Mouse (Mus musculus): ENCODE measurements at regions not wholly inside any gene's neighbourhood (a gene's known extent, or its start where the extent isn't known, plus 50 kb on each side); places are given as distances from the start of the nearest gene placed in this dataset.
A peak's percentile ranks its signal among the peaks of the same experiment; 100 is the strongest.
"Not testable (repeated sequence)": the region's sequence is repeated elsewhere in the genome, so short reads cannot be mapped to it uniquely, and the experiment has no call there.

DNA sequence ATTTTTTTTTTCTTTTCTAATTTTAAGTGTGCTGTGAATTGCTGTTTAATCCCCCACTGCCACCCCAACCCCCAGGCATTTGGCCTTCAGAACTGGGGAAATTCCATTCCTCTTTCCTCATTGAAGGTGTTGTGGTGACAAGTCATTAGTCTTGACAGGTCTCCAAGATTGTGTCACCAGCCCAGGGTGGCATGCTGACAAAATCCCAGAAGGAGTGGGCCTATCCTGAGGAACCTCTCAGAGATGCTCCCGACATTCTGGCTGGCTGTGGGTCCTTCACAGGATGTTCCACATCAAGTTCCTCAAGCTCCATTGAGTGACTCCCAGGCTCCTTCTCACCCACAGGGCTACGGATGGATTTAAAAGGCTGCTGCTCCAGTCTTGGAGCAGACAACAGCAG, 91.7 kb downstream of the Btg1 start:
- Histone ChIP-seq H3K4me3 (no peak overlapping the region), H3K9ac (no peak overlapping the region), H3K27me3 (no peaks in the 10 kb centered on the region), H3K36me3 (no peaks in the 10 kb centered on the region), H3K4me2 (replicated peaks) (no peak overlapping the region), H3K4me1 (no peaks in the 10 kb centered on the region), H3K9me3 (no peaks in the 10 kb centered on the region), H3K27ac (no peak overlapping the region)
- ATAC-seq (ENCODE audit: low FRiP score, low read depth): no peak
- WGBS: 74% methylated on average over 2 of the region's 2 CpGs

DNA sequence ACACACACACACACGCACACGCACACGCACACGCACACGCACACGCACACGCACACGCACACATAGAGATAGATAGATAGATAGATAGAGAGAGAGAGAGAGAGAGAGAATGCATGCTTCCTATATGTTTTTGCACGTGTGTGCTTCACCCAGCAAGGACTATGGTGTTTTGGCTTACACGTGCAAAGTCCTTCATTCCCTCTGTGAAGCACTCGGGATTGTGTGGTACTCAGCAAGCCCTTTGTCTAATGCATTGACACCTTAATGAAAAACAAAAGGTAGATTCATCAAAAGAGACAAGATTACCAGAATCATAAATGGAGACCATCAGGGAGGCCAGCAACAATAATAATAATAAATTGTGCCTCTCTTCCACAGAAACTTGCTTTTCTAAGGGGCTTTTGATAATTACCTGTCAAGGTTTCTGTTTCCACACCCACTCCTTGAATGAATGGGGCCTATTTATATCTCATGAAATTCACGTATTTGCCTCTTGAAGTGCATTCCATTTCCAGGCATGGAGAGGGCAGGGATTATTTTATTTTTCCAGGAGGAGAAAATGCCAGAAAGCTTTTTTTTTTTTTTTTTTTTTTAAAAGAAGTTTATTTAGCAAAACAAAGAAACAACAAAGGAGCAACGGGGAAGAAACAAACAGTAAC, 93.0 kb downstream of the Btg1 start:
- Histone ChIP-seq H3K4me3 (no peak overlapping the region), H3K27me3 (no peaks in the 10 kb centered on the region), H3K4me1 (no peaks in the 10 kb centered on the region), H3K27ac (no peak overlapping the region), H3K9ac (no peak overlapping the region), H3K36me3 (no peaks in the 10 kb centered on the region), H3K4me2 (replicated peaks) (no peak overlapping the region), H3K9me3 (no peaks in the 10 kb centered on the region)
- no peak for ATAC-seq (ENCODE audit: low FRiP score, low read depth)
- WGBS: 84% methylated on average over 13 of the region's 13 CpGs

DNA sequence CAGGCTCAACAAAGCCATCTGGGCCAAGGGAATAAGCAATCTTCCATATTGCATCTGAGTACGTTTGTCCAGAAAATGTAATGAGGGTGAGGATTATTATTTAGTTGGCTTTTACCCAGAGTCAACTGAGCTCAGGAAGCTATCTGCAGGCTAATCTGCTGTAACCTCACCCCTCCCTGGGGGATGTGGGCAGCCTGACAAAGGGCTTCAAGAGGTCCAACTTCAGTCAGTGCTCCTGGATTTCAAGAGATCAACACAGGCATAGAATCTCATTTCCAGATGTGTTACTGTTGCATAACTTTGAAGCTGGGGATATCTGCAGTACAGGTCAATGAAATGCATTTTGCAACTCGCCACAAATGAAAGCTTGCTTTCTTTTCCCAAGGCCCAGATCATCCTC, 95.2 kb downstream of the Btg1 start:
- no peaks in the 10 kb centered on the region for H3K9me3 ChIP-seq
- no peak for ATAC-seq (ENCODE audit: low FRiP score, low read depth)
- no peak overlapping the region for H3K27ac ChIP-seq
- H3K4me3 ChIP-seq: no peak overlapping the region
- H3K4me1 ChIP-seq: no peaks in the 10 kb centered on the region
- no peak overlapping the region for H3K4me2 ChIP-seq (replicated peaks)
- no peak overlapping the region for H3K9ac ChIP-seq
- H3K27me3 ChIP-seq: no peaks in the 10 kb centered on the region
- no peaks in the 10 kb centered on the region for H3K36me3 ChIP-seq
- WGBS: 51% methylated on average over 2 of the region's 2 CpGs

DNA sequence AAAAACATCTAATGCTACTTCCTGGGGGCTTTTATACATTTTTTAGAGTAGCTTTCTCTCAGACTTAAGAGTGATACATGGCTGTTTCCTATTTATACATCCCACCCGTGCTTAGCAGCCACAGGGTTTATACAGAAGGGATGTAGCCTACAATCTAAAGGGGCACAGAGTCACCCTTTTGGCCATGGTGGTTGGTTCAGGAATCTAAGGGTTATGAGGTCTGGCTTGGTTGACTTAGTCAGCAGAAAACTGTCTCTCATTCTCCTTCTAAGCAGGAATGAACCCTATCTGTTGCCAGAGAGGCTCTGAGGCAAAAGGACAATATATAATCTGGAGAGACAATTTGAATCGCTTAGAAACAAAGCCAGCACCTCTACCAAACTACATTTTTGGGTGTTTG, 97.9 kb downstream of the Btg1 start:
- H3K4me1 ChIP-seq: no peaks in the 10 kb centered on the region
- ATAC-seq (ENCODE audit: low FRiP score, low read depth): no peak
- H3K36me3 ChIP-seq: no peaks in the 10 kb centered on the region
- no peaks in the 10 kb centered on the region for H3K9me3 ChIP-seq
- 78% methylated on average over 2 of the region's 2 CpGs for WGBS
- no peaks in the 10 kb centered on the region for H3K27me3 ChIP-seq
- H3K4me2 ChIP-seq (replicated peaks): no peak overlapping the region
- no peak overlapping the region for H3K27ac ChIP-seq
- no peak overlapping the region for H3K9ac ChIP-seq
- no peak overlapping the region for H3K4me3 ChIP-seq

DNA sequence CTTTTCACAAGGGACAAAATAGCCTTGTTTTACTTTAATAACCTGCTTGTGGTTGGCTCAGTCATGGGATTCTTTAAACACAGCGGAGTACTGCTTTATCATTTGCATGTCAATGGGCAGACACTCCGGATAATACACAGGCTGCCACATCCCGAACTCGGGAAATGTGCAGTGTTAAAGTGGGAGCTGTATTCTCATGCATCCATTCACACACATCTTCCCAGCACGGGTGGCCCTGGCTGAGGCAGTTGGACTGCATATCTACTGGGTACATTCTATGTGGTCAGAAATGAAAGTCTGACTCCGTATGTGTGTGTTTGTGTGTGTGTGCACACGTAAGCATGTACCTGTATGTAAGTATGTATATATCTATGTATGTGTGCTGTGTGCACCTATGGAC, 100.5 kb downstream of the Btg1 start:
- no peak overlapping the region for H3K27ac ChIP-seq
- H3K36me3 ChIP-seq: no peaks in the 10 kb centered on the region
- 85% methylated on average over 7 of the region's 7 CpGs for WGBS
- H3K9ac ChIP-seq: no peak overlapping the region
- H3K4me3 ChIP-seq: no peak overlapping the region
- H3K9me3 ChIP-seq: no peaks in the 10 kb centered on the region
- ATAC-seq (ENCODE audit: low FRiP score, low read depth): no peak
- H3K27me3 ChIP-seq: no peaks in the 10 kb centered on the region
- no peak overlapping the region for H3K4me2 ChIP-seq (replicated peaks)
- H3K4me1 ChIP-seq: peaks cover 12% of the 10 kb centered on the region

DNA sequence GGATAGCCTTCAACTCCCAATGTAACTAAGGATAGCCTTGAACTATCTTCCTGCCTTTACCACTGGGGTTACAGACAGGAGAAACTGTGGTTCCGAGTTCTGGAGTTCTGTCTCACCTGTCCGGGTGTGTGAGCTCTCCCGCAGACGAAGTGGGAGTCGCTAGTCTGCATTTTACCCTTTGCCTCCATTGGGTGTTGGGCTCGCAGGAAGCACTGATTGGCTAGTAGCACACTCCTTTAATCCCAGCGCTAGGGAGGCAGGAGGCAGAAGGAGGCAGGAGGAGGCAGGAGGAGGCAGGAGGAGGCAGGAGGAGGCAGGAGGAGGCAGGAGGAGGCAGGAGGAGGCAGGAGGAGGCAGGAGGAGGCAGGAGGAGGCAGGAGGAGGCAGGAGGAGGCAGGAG, 101.9 kb downstream of the Btg1 start:
- peaks cover 21% of the 10 kb centered on the region for H3K4me1 ChIP-seq
- not testable (repeated sequence) for H3K4me3 ChIP-seq; H3K4me2 ChIP-seq (replicated peaks); H3K9me3 ChIP-seq; H3K27ac ChIP-seq; H3K27me3 ChIP-seq; H3K36me3 ChIP-seq; ATAC-seq (ENCODE audit: low FRiP score, low read depth); H3K9ac ChIP-seq
- 88% methylated on average over 7 of the region's 7 CpGs for WGBS

DNA sequence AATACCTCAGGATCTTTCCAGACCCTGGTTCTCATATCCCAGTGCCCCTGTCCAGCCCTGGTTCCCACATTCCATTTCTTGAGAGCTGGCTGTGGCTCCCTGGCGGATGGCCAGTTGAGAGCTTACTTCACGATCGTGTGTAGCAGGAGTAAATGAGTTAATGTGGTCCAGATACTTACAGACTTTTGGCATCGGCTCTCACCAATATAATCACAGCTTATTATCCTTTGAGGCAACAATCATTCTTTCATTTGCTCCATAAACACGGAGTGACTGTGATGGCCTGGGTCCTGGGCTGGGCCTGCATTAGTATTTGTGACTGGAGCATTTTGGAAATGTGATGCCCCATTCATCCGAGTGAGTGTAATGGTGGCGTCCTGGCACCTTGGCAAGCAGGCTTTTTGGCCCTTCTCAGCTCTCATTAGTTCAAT, 103.5 kb downstream of the Btg1 start:
- Histone ChIP-seq H3K4me3 (no peak overlapping the region), H3K9me3 (no peaks in the 10 kb centered on the region), H3K27ac (no peak overlapping the region; the same call in 1 of the 2 replicates), H3K4me1 (peaks cover 34% of the 10 kb centered on the region), H3K9ac (no peak overlapping the region), H3K4me2 (replicated peaks) (no peak overlapping the region), H3K27me3 (no peaks in the 10 kb centered on the region), H3K36me3 (no peaks in the 10 kb centered on the region)
- peak; percentile 42; the same call in 1 of the 2 replicates for ATAC-seq (ENCODE audit: low FRiP score, low read depth)
- WGBS: 37% methylated on average over 7 of the region's 7 CpGs

DNA sequence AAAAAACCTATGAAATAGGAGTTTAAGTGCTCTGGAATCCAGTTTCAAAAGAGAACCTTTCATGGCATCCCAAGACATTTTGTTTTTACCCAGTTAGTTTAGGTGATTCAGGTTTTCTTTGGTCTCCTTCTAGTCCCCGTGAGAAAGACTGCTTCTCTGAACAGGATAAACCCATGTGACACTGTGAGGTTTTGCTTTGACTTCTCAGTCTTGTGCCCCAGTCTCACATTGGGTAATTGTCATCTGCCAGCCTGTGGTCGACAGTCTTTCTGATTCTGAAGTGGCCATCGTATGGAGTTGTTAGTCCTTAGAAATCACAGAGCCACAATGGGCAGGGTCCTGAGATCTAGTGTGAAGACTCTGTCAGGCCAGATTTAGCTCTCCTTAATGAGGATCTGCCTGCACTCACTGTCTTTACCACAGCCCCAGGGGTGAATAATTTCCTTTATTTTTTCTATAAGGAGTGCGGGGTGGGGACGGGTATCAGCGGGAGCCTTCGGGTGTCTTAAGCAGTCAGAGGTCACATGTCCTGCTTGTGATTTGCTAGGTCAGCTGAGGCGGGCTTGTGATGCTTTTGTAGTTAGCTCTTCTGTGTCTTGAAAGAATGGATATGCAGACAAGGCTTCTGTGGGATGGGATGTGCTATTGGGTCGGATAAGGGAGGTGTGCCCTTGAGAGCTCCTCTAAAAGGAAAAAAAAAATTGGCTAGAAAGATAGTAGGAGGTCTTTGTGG, 104.3 kb downstream of the Btg1 start:
- ATAC-seq (ENCODE audit: low FRiP score, low read depth): no peak
- H3K9me3 ChIP-seq: no peaks in the 10 kb centered on the region
- H3K9ac ChIP-seq: no peak overlapping the region
- H3K36me3 ChIP-seq: no peaks in the 10 kb centered on the region
- H3K4me3 ChIP-seq: no peak overlapping the region
- no peak overlapping the region for H3K27ac ChIP-seq
- H3K27me3 ChIP-seq: no peaks in the 10 kb centered on the region
- 66% methylated on average over 9 of the region's 9 CpGs for WGBS
- no peak overlapping the region for H3K4me2 ChIP-seq (replicated peaks)
- H3K4me1 ChIP-seq: peaks cover 34% of the 10 kb centered on the region

DNA sequence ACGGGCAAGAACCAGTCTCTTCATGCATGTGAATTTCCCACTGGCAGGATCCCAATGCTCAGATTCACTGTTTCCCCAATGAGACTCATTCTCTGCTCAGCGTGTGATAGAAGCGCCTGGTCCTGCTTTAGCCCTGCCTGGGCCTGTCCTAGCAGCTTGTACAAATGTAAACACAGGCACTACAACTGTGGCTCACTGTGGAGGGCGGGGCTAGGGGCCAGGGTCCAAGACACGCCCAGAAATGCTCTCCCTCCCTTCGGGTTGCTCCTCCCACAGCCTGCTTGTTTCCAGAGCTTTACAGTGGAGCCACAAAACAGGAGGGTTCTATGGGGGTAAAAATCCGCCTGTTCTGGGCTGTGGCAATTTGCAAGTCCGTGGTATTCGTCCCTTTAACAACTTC, 105.7 kb downstream of the Btg1 start:
- Histone ChIP-seq H3K9ac (no peak overlapping the region), H3K27ac (no peak overlapping the region; the same call in 1 of the 2 replicates), H3K27me3 (no peaks in the 10 kb centered on the region), H3K36me3 (no peaks in the 10 kb centered on the region), H3K4me1 (peaks cover 34% of the 10 kb centered on the region), H3K4me3 (no peak overlapping the region), H3K9me3 (no peaks in the 10 kb centered on the region), H3K4me2 (replicated peaks) (peak overlapping the region; percentile 14; the same call in 1 of the 2 replicates)
- ATAC-seq (ENCODE audit: low FRiP score, low read depth): peak; percentile 88
- WGBS: 20% methylated on average over 9 of the region's 9 CpGs

DNA sequence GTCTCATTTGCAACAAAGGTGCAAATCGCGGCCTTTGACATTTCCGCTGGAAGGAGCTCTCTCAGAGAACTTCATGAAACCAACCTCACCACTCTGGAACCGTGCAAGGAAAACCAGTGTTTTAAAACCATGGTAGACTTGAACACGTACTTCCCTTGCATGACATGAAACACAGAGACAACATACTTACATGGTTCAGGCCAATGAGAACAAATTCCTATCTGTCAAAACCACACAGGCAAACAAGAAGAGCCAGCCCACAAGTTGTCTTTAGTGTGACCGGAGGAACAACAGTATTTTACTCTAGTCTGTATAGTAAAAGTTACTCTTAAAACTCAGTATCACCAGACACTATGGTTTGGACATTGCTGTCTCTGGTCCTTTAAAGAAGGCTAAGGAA, 106.3 kb downstream of the Btg1 start:
- Histone ChIP-seq H3K9me3 (no peaks in the 10 kb centered on the region), H3K4me2 (replicated peaks) (no peak overlapping the region), H3K27me3 (no peaks in the 10 kb centered on the region), H3K4me1 (peaks cover 34% of the 10 kb centered on the region), H3K9ac (no peak overlapping the region), H3K27ac (no peak overlapping the region), H3K4me3 (no peak overlapping the region), H3K36me3 (no peaks in the 10 kb centered on the region)
- ATAC-seq (ENCODE audit: low FRiP score, low read depth): no peak
- WGBS: 87% methylated on average over 6 of the region's 6 CpGs

DNA sequence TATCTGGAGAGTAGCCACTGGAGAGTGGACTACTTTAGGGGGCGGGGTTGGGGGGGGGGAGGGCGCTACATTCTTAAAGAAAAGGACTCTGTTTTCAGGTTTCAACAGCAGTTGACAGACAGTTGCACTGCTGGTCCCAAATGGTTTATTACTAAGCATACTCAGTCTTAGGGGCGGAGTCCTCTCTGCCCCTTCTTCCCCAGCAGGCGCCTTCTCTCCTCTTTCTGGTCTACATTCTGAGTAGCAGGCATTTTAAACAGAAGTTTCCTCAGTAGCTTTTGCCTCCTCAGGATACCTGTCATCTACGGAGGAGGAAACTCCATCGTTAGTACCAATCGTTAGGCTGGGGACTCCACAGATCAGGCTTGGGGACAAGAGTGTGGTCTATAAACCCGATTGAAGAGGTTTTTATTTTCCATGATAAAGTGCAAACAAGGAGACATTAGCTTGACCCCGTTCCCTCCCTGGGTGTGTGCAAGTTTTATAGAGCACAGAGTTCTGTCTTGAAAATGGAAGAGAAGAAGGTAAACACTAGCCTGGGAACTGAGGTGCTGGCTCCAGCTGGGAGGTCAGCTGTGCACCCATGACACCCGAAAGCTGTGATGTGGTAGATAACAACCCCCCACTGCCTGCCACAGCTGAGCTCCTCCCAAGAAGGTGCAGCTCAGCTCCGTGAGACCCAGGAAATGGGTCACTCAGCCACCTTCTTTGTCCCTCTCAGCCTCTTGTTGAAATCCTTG, 107.8 kb downstream of the Btg1 start:
- WGBS: 35% methylated on average over 11 of the region's 11 CpGs
- peaks cover 34% of the 10 kb centered on the region for H3K4me1 ChIP-seq
- no peaks in the 10 kb centered on the region for H3K27me3 ChIP-seq
- no peaks in the 10 kb centered on the region for H3K9me3 ChIP-seq
- ATAC-seq (ENCODE audit: low FRiP score, low read depth): no peak
- H3K4me2 ChIP-seq (replicated peaks): no peak overlapping the region
- H3K27ac ChIP-seq: no peak overlapping the region
- H3K36me3 ChIP-seq: no peaks in the 10 kb centered on the region
- no peak overlapping the region for H3K9ac ChIP-seq
- no peak overlapping the region for H3K4me3 ChIP-seq
